Mouse (Mus musculus): ENCODE measurements around the gene Ntng2. TPM values are rescaled to one million over a fixed set of nuclear protein-coding genes. Genes with fewer than 3 reads are reported as not detected.

Gene Ntng2
- polyA plus RNA-seq, 1 experiment from 2014 or later = 2.0 TPM

- H3K9me3 ChIP-seq = no peaks in the 10 kb centered on the region
- H3K27me3 ChIP-seq = peaks cover 26% of the 10 kb centered on the region
- no peak overlapping the region for H3K4me2 ChIP-seq
- H3K36me3 ChIP-seq = no peaks in the 10 kb centered on the region
- peaks cover 4% of the 10 kb centered on the region for H3K4me1 ChIP-seq (replicated peaks)
- H3K9ac ChIP-seq = no peak overlapping the region
- H3K4me3 ChIP-seq = no peak overlapping the region
- H3K27ac ChIP-seq (replicated peaks) = no peak overlapping the region
- 3% methylated on average over 3 of the region's 3 CpGs for WGBS
- ATAC-seq (ENCODE audit: low read depth) = no peak
Measured at GRCm38 (mm10) chr2:29199909-29200308, 52.9 kb downstream of the Ntng2 start.

- H3K4me2 ChIP-seq = no peak overlapping the region
- H3K4me3 ChIP-seq = no peak overlapping the region
- no peaks in the 10 kb centered on the region for H3K9me3 ChIP-seq
- H3K9ac ChIP-seq = no peak overlapping the region
- no peak for ATAC-seq (ENCODE audit: low read depth)
- H3K27ac ChIP-seq (replicated peaks) = no peak overlapping the region
- no peaks in the 10 kb centered on the region for H3K36me3 ChIP-seq
- WGBS = 78% methylated on average over 5 of the region's 5 CpGs
- H3K4me1 ChIP-seq (replicated peaks) = peaks cover 17% of the 10 kb centered on the region
- peaks cover 26% of the 10 kb centered on the region for H3K27me3 ChIP-seq
Measured at GRCm38 (mm10) chr2:29198446-29198845, 54.4 kb downstream of the Ntng2 start.

DNA sequence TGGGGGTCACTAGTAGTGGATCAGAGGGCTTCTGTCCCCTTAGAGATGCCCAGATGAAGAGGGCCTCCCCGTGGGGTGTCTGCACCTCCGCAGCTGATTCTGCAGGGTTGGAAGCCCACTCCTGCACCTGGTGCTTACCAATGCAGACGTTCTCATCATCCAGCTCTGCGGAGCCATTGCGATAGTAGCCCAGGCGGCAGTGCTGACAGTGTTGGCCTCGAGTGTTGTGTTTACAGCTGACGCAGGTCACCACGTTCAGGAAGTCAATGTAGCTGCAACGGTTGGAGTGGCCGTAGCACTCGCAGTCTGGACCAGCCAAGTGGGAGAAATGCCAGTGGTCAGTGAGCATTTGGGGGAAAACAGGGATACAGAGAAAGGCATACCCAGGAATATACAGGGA, 56.0 kb downstream of the Ntng2 start:
- Histone ChIP-seq H3K27ac (replicated peaks) (no peak overlapping the region), H3K4me3 (no peak overlapping the region), H3K36me3 (no peaks in the 10 kb centered on the region), H3K4me2 (no peak overlapping the region), H3K9ac (no peak overlapping the region), H3K4me1 (replicated peaks) (peaks cover 27% of the 10 kb centered on the region), H3K9me3 (no peaks in the 10 kb centered on the region), H3K27me3 (peaks cover 26% of the 10 kb centered on the region)
- ATAC-seq (ENCODE audit: low read depth) = no peak
- WGBS = 72% methylated on average over 12 of the region's 12 CpGs

DNA sequence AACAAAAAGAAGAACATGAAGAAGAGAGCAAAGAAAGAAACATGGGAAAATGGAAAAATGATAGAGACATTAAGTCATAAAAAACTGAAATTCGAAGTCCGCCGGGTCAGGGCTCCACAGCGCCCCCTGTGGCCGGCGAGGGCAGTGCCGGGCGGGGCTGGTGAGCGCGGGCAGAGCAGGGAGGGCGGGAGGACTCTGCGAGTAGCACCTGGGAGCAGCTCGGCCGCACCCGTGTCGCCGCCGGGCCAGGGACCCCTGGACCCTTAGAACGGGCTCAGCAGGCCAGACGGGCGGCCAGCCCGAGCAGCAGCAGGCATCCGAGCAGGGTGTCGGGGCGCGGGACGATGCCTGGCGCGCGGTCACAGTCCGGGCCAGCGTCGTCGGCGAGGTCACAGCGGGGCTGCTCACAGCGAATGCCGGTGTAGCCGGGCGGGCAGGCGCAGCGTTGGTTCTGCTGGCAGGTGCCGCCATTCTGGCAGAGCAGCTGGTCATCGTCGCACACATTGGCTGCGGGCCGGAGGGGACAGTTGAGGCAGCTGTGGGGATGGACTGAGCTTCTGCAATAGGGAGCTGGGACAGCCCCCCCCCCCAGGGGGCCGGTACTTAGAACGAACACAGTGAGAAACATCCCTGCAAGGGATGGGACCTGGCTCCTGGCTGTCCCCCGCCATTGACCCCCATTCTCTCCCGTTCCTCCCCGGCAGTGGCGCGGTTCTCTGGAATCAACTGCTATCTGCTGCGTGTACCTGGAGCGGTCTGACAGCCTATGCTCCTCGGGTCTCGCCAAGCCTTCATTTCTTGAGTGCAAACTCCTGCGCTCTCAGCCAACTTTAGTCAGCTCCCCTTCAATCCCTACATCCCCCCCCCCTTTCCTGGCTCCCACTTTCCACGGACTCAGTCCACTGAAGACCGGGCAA, 58.0 kb downstream of the Ntng2 start:
- H3K9me3 ChIP-seq = no peaks in the 10 kb centered on the region
- no peaks in the 10 kb centered on the region for H3K36me3 ChIP-seq
- H3K4me2 ChIP-seq = peak overlapping the region; percentile 83
- WGBS = 1% methylated on average over 61 of the region's 61 CpGs
- ATAC-seq (ENCODE audit: low read depth) = peak; percentile 74
- H3K9ac ChIP-seq = peak overlapping the region; percentile 67
- peaks cover 43% of the 10 kb centered on the region for H3K4me1 ChIP-seq (replicated peaks)
- peaks cover 26% of the 10 kb centered on the region for H3K27me3 ChIP-seq
- H3K4me3 ChIP-seq = peak overlapping the region; percentile 47
- H3K27ac ChIP-seq (replicated peaks) = no peak overlapping the region

GRCm38 (mm10) chr2:29193819-29194546, 58.8 kb downstream of the Ntng2 start:
- no peak for ATAC-seq (ENCODE audit: low read depth)
- peaks cover 26% of the 10 kb centered on the region for H3K27me3 ChIP-seq
- peak overlapping the region; percentile 47 for H3K4me3 ChIP-seq
- H3K9ac ChIP-seq = peak overlapping the region; percentile 67; the same call in 1 of the 2 replicates
- peak overlapping the region; percentile 83 for H3K4me2 ChIP-seq
- WGBS = 17% methylated on average over 16 of the region's 16 CpGs
- H3K9me3 ChIP-seq = no peaks in the 10 kb centered on the region
- no peaks in the 10 kb centered on the region for H3K36me3 ChIP-seq
- no peak overlapping the region for H3K27ac ChIP-seq (replicated peaks)
- peaks cover 43% of the 10 kb centered on the region for H3K4me1 ChIP-seq (replicated peaks)

DNA sequence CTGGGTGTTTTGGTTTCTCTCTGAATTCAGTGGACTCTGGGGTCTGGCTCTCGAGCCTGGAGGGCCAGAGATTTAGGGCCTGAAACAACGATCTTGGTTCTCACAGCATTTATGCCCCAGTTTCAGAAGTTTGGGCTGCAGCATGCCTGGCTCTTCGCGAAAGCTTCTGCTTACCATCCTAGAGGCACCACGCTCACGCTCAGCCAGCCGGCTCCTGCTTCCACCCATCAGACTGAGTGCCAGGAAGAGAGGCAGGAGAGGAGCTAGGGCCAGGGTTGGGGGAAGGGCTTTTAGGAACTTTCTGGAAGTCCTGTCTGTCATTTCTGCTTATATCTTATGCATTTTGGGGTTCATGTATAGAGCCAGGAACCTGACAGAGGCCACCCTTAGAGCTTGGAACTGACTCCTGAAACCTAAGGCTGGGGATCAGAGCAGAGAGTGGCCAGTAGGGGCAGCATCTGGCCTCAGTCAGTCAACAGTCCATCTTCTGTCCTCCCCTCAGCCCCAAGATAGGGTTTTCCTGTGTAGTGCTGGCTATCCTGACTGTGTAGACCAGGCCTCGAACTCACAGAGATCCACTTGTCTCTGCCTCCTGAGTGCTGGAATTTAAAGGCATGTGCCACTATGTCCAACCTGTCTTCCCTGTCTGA, 60.1 kb downstream of the Ntng2 start:
- Histone ChIP-seq H3K36me3 (no peaks in the 10 kb centered on the region), H3K4me3 (no peak overlapping the region), H3K9me3 (no peaks in the 10 kb centered on the region), H3K9ac (no peak overlapping the region), H3K27me3 (peaks cover 26% of the 10 kb centered on the region), H3K27ac (replicated peaks) (no peak overlapping the region), H3K4me1 (replicated peaks) (peaks cover 43% of the 10 kb centered on the region), H3K4me2 (no peak overlapping the region)
- no peak for ATAC-seq (ENCODE audit: low read depth)
- WGBS = 87% methylated on average over 8 of the region's 8 CpGs

DNA sequence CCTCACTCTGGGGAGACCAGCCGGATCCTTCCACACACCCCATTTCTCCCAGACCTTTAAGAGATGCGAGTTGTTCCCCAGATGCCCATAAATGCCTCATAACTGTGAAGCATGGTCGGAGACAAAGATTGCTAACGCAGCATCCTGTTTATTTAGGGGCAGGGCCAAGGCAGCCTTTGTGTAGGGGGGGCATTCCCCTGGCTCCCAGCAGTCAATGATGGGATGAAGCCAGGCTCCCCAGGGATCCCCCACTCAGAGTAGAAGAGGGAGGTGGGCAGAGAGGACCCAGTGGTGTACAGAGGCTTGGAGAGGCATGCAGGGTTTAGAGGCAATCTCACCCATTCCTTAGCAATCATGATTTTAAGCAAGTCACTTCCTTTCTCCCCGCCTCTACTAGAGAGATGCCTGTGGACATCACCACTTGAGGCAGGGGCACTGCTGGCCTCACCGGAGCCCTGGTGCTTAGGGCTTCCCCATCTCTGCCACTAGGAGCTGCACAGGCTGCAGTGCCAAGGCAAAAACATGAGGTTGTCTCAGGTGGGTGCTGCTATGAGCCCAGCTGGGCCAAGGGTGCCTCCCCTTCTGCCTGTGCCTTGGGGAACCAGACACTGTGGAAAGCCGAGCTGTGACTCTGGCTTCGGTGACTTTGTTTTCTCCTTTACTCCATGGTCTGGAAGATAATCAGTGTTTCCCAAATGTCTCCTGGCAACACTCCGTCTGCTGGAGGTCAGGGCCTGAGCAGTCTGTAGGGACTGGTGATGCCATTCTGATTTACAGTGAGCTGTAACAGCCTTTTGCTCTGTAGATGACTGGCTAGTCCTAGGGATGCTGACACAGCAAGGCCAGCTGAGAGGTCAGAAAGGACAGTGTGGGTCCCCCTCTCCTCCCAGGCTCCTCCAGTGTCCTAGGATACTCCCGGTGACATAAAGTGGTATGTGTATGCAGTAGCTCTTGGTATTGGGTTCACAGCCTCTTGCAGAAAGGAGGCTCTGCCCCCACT, 61.3 kb downstream of the Ntng2 start:
- peak overlapping the region; percentile 63 for H3K27ac ChIP-seq (replicated peaks)
- H3K27me3 ChIP-seq = peaks cover 17% of the 10 kb centered on the region
- peak overlapping the region; percentile 13; the same call in 1 of the 2 replicates for H3K9ac ChIP-seq
- ATAC-seq (ENCODE audit: low read depth) = peak; percentile 25
- no peak overlapping the region for H3K4me3 ChIP-seq
- no peaks in the 10 kb centered on the region for H3K36me3 ChIP-seq
- H3K4me2 ChIP-seq = no peak overlapping the region
- H3K4me1 ChIP-seq (replicated peaks) = peaks cover 43% of the 10 kb centered on the region
- no peaks in the 10 kb centered on the region for H3K9me3 ChIP-seq
- WGBS = 46% methylated on average over 10 of the region's 10 CpGs

DNA sequence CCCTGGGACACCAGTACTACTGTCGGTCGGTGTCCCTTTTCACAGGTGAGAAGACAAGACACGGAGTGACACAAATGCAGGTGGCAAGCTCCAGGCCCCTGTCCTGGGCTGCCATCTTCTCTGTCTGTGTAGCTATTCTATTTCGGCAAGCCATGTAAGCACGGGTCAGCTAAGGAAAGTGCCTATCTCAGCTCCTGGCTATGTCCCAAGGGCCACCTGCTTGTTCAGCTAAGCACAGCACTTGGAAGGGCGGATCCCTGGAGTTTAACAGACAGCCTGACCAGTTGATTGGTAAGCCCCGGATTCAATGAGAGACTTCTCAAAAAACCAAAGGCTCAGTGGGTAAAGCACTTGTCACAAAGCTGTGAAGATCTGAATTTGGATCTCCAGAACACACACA, 62.4 kb downstream of the Ntng2 start:
- 89% methylated on average over 7 of the region's 7 CpGs for WGBS
- Histone ChIP-seq H3K36me3 (no peaks in the 10 kb centered on the region), H3K4me2 (no peak overlapping the region), H3K27me3 (peaks cover 5% of the 10 kb centered on the region), H3K9me3 (no peaks in the 10 kb centered on the region), H3K4me3 (no peak overlapping the region), H3K4me1 (replicated peaks) (peaks cover 43% of the 10 kb centered on the region), H3K9ac (no peak overlapping the region), H3K27ac (replicated peaks) (no peak overlapping the region)
- ATAC-seq (ENCODE audit: low read depth) = no peak

DNA sequence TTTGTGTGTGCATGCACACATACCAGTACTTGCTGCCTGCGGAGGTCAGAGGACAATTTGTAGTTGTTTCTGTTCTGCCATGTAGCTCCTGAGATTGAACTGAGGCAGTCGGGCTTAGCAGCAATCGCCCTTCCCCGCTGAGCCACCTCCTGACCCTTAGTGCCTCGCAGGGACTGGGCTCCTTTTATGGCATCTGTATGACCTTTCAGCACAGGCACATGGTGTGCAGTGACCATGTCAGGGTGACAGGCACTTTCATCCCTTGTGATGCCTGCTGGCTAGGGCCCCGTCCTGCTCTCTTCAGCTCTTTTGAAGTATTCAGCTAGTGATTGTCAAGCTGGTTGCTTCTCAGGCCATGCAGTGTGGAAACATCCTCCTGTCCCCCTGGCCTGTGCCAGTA, 66.6 kb downstream of the Ntng2 start:
- no peak for ATAC-seq (ENCODE audit: low read depth)
- 27% methylated on average over 6 of the region's 6 CpGs for WGBS
- Histone ChIP-seq H3K36me3 (peaks cover 13% of the 10 kb centered on the region), H3K4me1 (replicated peaks) (peaks cover 10% of the 10 kb centered on the region), H3K9ac (no peak overlapping the region), H3K4me3 (no peak overlapping the region), H3K27me3 (no peaks in the 10 kb centered on the region), H3K4me2 (no peak overlapping the region), H3K27ac (replicated peaks) (no peak overlapping the region), H3K9me3 (no peaks in the 10 kb centered on the region)

- no peak overlapping the region for H3K4me3 ChIP-seq
- H3K27me3 ChIP-seq = no peaks in the 10 kb centered on the region
- ATAC-seq (ENCODE audit: low read depth) = no peak
- H3K36me3 ChIP-seq = peaks cover 42% of the 10 kb centered on the region
- H3K9ac ChIP-seq = no peak overlapping the region
- no peak overlapping the region for H3K27ac ChIP-seq (replicated peaks)
- no peaks in the 10 kb centered on the region for H3K4me1 ChIP-seq (replicated peaks)
- 73% methylated on average over 6 of the region's 6 CpGs for WGBS
- no peak overlapping the region for H3K4me2 ChIP-seq
- no peaks in the 10 kb centered on the region for H3K9me3 ChIP-seq
Measured at GRCm38 (mm10) chr2:29183266-29183924, 69.4 kb downstream of the Ntng2 start.

GRCm38 (mm10) chr2:29181111-29181510, 71.7 kb downstream of the Ntng2 start:
- no peak for ATAC-seq (ENCODE audit: low read depth)
- H3K27me3 ChIP-seq = no peaks in the 10 kb centered on the region
- H3K36me3 ChIP-seq = peaks cover 64% of the 10 kb centered on the region
- H3K4me3 ChIP-seq = no peak overlapping the region
- no peaks in the 10 kb centered on the region for H3K9me3 ChIP-seq
- no peaks in the 10 kb centered on the region for H3K4me1 ChIP-seq (replicated peaks)
- WGBS = 94% methylated on average over 2 of the region's 2 CpGs
- no peak overlapping the region for H3K27ac ChIP-seq (replicated peaks)
- H3K9ac ChIP-seq = no peak overlapping the region
- H3K4me2 ChIP-seq = no peak overlapping the region
